Mouse (Mus musculus): ENCODE measurements around the gene Prok1. TPM values are rescaled to one million over a fixed set of nuclear protein-coding genes. Genes with fewer than 3 reads are reported as not detected.
A peak's percentile ranks its signal among the peaks of the same experiment; 100 is the strongest.

Prok1 gene
- polyA plus RNA-seq (2017; shearing (Covaris generic)): not detected

DNA sequence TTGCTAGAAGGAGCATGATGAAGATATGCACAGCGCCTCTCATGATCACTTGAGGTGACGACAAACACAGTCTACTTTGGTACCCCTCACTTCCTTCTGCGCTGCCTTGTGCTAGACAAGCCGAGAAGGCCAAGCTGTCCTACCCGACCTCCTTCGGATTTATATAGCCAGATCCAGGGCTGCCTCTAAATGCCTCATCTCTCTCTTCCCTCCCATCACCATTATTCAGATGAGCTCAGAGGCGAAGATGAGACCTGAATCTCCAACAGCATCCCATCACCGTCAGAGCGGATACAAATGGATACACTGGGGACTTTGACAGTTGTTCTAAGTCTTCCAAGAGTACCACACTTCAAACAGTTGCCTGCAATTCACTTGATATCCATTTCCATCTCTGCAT, at the start of gene Prok1:
Gene Prok1 (minus strand): TSS at position 101 of the 400 bp plus-strand sequence.
- no peak for ATAC-seq

DNA sequence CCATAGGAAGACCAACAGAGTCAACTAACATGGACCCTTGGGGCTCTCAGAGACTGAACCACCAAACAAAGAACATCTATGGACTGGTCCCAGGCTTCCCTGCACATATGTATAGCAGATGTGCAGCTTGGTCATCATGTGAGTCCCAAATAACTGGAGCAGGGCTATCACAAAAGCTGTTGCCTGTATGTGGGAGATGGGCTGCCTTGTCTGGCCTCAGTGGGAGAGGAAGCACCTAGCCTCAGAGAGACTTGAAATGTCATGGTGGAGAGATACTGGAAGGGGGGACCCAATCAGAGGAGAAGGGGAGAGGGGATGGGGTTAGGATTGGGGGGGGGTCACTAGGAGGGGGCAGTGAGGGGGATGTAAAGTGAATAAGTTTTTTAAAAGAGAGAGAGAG, 47.8 kb upstream of the Prok1 start:
- ATAC-seq: no peak

GRCm38 (mm10) chr3:107286123-107286522, 46.6 kb upstream of the Prok1 start:
- ATAC-seq: no peak

GRCm38 (mm10) chr3:107278479-107279269, 39.2 kb upstream of the Prok1 start, which contains the start of gene Lamtor5:
TSS of gene Lamtor5 (plus strand) at chr3:107278858.
- peak; percentile 90 for ATAC-seq

GRCm38 (mm10) chr3:107276626-107277025, 37.1 kb upstream of the Prok1 start:
- ATAC-seq: no peak

GRCm38 (mm10) chr3:107275996-107276395, 36.5 kb upstream of the Prok1 start:
- ATAC-seq: no peak

GRCm38 (mm10) chr3:107275351-107275750, 35.8 kb upstream of the Prok1 start:
- ATAC-seq: no peak

GRCm38 (mm10) chr3:107273820-107274219, 34.3 kb upstream of the Prok1 start:
- ATAC-seq: peak; percentile 87

GRCm38 (mm10) chr3:107272433-107272832, 32.9 kb upstream of the Prok1 start:
- no peak for ATAC-seq

GRCm38 (mm10) chr3:107266814-107267345, 27.4 kb upstream of the Prok1 start:
- ATAC-seq: no peak

DNA sequence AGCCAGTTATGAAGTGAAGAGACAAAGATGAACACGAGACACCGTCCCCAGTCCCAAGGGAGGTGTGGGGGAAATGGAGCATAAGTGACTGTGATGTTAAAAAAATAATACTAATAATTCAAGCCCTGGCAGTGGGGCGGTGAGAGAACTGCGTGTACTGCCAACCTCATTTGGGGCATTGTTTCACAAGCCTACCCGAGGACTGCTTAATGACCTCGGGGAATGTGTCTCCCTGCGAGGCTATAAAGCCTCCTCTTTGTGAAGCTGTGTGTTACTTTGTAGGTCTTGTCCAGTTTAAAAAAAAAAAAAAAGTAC, 22.3 kb upstream of the Prok1 start:
- no peak for ATAC-seq

GRCm38 (mm10) chr3:107260956-107261850, 21.7 kb upstream of the Prok1 start:
- ATAC-seq: no peak

GRCm38 (mm10) chr3:107257924-107258323, 18.4 kb upstream of the Prok1 start:
- no peak for ATAC-seq

DNA sequence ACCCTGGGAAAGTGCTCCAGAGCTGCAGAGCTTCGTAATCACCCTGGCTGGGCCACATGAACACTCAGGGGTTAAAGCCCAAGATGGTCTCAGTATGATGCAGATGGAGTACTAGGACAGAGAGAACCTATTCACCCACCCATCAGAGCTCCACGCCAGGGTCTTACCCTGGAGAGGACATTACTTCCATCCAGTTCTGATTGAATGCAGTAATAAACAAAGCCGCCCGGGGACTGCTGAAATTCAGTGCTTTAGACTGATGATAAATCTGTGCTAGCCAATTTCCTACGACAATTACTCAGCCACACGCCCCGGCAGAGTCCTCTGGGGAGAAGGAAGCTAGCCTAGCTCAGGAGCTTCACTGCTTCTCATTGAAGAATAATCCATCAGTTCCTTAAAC, 17.2 kb upstream of the Prok1 start:
- ATAC-seq: no peak

GRCm38 (mm10) chr3:107255992-107256391, 16.5 kb upstream of the Prok1 start:
- ATAC-seq: no peak

- no peak for ATAC-seq
Measured at GRCm38 (mm10) chr3:107253925-107254324, 14.4 kb upstream of the Prok1 start.

- peak; percentile 53 for ATAC-seq
Measured at GRCm38 (mm10) chr3:107252035-107252434, 12.5 kb upstream of the Prok1 start.

- no peak for ATAC-seq
Measured at GRCm38 (mm10) chr3:107250320-107250719, 10.8 kb upstream of the Prok1 start.

DNA sequence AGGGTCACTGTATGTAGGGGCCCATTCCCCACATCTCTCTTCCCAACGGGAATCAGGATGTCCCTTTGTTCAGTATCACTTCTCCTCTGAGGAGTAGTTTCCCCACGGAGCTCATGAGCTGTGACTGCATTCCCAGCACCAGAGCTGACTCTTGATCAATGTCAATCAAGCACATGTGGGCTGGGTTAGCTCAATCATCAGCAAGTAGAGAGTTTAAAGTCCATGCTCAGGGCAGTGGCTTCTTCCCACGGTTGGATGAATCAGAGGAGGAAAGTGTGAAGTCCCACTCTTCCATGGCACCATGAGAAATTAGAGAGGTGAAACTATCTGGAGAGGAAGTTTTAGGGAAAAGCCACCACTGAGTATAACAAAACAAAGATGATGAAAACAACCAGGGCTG, 9.5 kb upstream of the Prok1 start:
- no peak for ATAC-seq

GRCm38 (mm10) chr3:107246876-107247275, 7.4 kb upstream of the Prok1 start:
- ATAC-seq: no peak

DNA sequence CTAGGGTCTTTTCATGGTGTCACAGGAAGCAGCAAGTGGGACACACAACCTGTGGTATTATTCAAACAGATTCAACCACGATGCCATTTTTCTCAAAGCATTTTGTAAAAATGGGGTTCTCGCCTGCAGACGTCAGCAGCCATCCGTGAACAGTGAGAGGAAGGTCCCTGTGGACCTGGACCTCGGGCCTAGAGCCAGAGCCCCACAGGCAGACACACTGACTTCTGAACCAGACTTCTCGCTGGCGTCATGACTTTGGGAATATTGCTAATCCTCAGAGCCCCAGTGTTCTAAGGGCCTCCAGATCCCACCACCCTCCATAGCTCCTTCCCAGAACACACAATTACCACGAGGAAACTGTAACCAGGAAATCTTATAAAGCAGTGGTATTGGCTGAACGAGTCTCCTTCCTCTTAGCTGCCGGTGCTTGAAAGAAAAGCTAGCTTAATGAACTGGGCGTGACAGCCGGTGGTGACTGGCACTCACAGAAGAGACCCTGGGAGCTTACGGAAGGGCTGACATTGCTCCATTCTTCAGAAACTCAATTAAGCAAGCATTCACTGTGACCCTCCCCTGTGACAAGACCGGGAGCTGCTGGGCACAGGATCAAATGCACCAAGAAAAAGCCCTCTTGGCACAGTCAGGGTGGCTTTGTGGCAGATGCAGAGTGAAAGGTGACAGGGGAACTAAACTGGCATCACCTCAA, 2.0 kb upstream of the Prok1 start:
- ATAC-seq: no peak

- no peak for ATAC-seq
Measured at GRCm38 (mm10) chr3:107238471-107238980, 981 bp downstream of the Prok1 start.

GRCm38 (mm10) chr3:107238051-107238450, 1.5 kb downstream of the Prok1 start:
- no peak for ATAC-seq
